Mouse (Mus musculus): ENCODE measurements around the gene Trim62. TPM values are rescaled to one million over a fixed set of nuclear protein-coding genes. Genes with fewer than 3 reads are reported as not detected.

Trim62 gene
- total and polyA plus RNA-seq, 2 experiments: 0.28 to 1.0 TPM

DNA sequence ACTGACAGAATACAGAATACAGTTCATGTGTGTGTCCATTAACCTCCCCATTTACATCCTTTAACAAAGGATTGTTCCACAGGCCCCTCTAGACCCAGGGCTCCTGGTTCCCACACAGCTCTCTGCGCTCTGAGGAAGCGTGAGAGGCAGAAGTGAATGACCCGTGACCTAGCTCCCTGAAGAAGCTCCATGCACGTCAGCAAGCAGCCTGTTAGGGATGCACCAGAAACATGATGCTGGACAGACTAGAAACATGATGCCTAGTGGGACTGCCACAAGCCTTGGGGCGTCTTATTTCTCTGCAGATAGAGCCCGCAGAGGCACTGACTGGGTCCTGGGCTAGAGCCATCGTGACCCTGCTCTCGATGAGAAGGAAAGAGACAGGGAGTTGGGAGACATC, 23.4 kb downstream of the Trim62 start:
- DNase-seq (ENCODE audit: extremely low read depth, low read depth, low spot score): no peak
- 77% methylated on average over 8 of the region's 8 CpGs for WGBS
- TF ChIP-seq POLR2A (IDR thresholded peaks at IDR 0.05; ENCODE audit: extremely low read depth, insufficient read depth, low read length) (no peak), CTCF (IDR thresholded peaks at IDR 0.05; ENCODE audit: low read depth, low read length) (no peak)
- Histone ChIP-seq H3K4me3 (ENCODE audit: insufficient read depth, low read depth, low read length) (no peak overlapping the region), H3K27me3 (ENCODE audit: control insufficient read depth, insufficient read depth, low read length) (no peaks in the 10 kb centered on the region), H3K79me2 (ENCODE audit: control insufficient read depth, insufficient read depth, low read length) (no peaks in the 10 kb centered on the region), H3K36me3 (ENCODE audit: control insufficient read depth, insufficient read depth, low read length) (no peaks in the 10 kb centered on the region), H3K9ac (ENCODE audit: low read depth, low read length) (no peak overlapping the region), H3K4me1 (ENCODE audit: control insufficient read depth, insufficient read depth, low read length) (no peaks in the 10 kb centered on the region), H3K27ac (replicated peaks; ENCODE audit: insufficient read depth, low read depth, low read length) (no peak overlapping the region)

DNA sequence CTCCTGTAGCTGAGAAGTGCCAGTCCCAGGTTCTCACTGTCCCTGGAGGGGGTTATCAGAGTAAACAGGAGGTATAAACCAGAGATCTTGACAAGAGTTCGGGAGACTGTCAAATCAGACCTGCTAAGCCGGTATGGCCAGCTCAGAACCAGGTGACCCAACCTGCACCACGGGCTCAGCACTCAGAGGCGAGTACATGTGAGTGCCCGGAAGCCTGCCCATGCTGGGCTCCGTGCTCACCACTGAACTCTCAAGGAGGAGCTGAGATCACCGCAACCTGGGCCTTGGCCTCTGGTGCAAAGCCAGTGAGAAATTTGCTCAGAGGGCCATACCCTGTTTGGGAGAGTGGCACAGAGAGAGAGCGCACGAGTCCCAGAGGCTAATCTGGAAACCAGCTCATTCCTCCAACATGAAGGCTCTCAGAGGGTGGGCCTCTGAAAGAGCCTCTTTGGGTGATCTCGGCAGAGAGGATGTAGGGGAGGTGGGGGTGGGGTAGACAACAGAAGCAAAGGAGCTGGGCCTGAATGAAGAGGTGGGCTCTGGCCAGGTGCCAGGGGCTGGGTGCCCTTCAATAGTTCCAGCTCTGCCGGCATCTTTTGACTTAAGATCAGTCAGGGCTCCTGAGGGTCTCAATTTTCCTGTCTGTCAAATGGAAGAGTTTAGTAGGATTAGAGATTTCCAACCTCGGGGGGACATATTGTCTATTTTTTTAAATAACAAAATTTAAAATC, 24.0 kb downstream of the Trim62 start:
- no peaks in the 10 kb centered on the region for H3K27me3 ChIP-seq (ENCODE audit: control insufficient read depth, insufficient read depth, low read length)
- H3K79me2 ChIP-seq (ENCODE audit: control insufficient read depth, insufficient read depth, low read length): no peaks in the 10 kb centered on the region
- H3K4me1 ChIP-seq (ENCODE audit: control insufficient read depth, insufficient read depth, low read length): no peaks in the 10 kb centered on the region
- H3K9ac ChIP-seq (ENCODE audit: low read depth, low read length): no peak overlapping the region
- H3K4me3 ChIP-seq (ENCODE audit: insufficient read depth, low read depth, low read length): no peak overlapping the region
- no peak overlapping the region for H3K27ac ChIP-seq (replicated peaks; ENCODE audit: insufficient read depth, low read depth, low read length)
- WGBS: 68% methylated on average over 12 of the region's 12 CpGs
- no peaks in the 10 kb centered on the region for H3K36me3 ChIP-seq (ENCODE audit: control insufficient read depth, insufficient read depth, low read length)
- no peak for DNase-seq (ENCODE audit: extremely low read depth, low read depth, low spot score)
- no peak for TF ChIP-seq CTCF (IDR thresholded peaks at IDR 0.05; ENCODE audit: low read depth, low read length)
- no peak for TF ChIP-seq POLR2A (IDR thresholded peaks at IDR 0.05; ENCODE audit: extremely low read depth, insufficient read depth, low read length)

- Histone ChIP-seq H3K27me3 (ENCODE audit: control insufficient read depth, insufficient read depth, low read length) (no peaks in the 10 kb centered on the region), H3K4me3 (ENCODE audit: insufficient read depth, low read depth, low read length) (no peak overlapping the region), H3K4me1 (ENCODE audit: control insufficient read depth, insufficient read depth, low read length) (no peaks in the 10 kb centered on the region), H3K9ac (ENCODE audit: low read depth, low read length) (no peak overlapping the region), H3K79me2 (ENCODE audit: control insufficient read depth, insufficient read depth, low read length) (no peaks in the 10 kb centered on the region), H3K27ac (replicated peaks; ENCODE audit: insufficient read depth, low read depth, low read length) (no peak overlapping the region), H3K36me3 (ENCODE audit: control insufficient read depth, insufficient read depth, low read length) (no peaks in the 10 kb centered on the region)
- WGBS: 61% methylated on average over 24 of the region's 24 CpGs
- TF ChIP-seq CTCF (IDR thresholded peaks at IDR 0.05; ENCODE audit: low read depth, low read length) (peak; percentile 77), POLR2A (IDR thresholded peaks at IDR 0.05; ENCODE audit: extremely low read depth, insufficient read depth, low read length) (no peak)
- peak; percentile 24 for DNase-seq (ENCODE audit: extremely low read depth, low read depth, low spot score)
Observed at GRCm38 (mm10) chr4:128908586-128909377, 25.4 kb downstream of the Trim62 start.

DNA sequence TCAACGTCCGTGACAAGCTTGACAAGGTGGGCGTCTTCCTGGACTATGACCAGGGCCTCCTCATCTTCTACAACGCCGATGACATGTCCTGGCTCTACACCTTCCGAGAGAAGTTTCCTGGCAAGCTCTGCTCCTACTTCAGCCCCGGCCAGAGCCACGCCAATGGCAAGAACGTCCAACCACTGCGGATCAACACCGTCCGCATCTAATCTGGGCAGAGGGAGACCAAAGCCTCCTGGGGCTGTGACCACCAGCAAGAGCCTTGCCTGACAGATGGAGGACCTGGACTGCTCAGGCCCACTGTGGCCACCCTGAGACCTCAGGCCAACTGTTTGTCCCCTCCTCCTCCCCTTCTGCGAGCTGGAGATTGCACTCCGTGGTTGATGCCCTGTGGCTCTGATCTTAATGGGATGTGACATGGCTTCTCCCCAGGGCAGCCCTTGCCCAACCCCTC, 26.0 kb downstream of the Trim62 start:
- H3K36me3 ChIP-seq (ENCODE audit: control insufficient read depth, insufficient read depth, low read length): no peaks in the 10 kb centered on the region
- no peak overlapping the region for H3K27ac ChIP-seq (replicated peaks; ENCODE audit: insufficient read depth, low read depth, low read length)
- no peak overlapping the region for H3K4me3 ChIP-seq (ENCODE audit: insufficient read depth, low read depth, low read length)
- H3K79me2 ChIP-seq (ENCODE audit: control insufficient read depth, insufficient read depth, low read length): no peaks in the 10 kb centered on the region
- DNase-seq (ENCODE audit: extremely low read depth, low read depth, low spot score): no peak
- no peak for TF ChIP-seq CTCF (IDR thresholded peaks at IDR 0.05; ENCODE audit: low read depth, low read length)
- no peak for TF ChIP-seq POLR2A (IDR thresholded peaks at IDR 0.05; ENCODE audit: extremely low read depth, insufficient read depth, low read length)
- H3K9ac ChIP-seq (ENCODE audit: low read depth, low read length): no peak overlapping the region
- 89% methylated on average over 14 of the region's 14 CpGs for WGBS
- no peaks in the 10 kb centered on the region for H3K27me3 ChIP-seq (ENCODE audit: control insufficient read depth, insufficient read depth, low read length)
- H3K4me1 ChIP-seq (ENCODE audit: control insufficient read depth, insufficient read depth, low read length): no peaks in the 10 kb centered on the region

- no peak overlapping the region for H3K4me3 ChIP-seq (ENCODE audit: insufficient read depth, low read depth, low read length)
- no peaks in the 10 kb centered on the region for H3K79me2 ChIP-seq (ENCODE audit: control insufficient read depth, insufficient read depth, low read length)
- H3K9ac ChIP-seq (ENCODE audit: low read depth, low read length): no peak overlapping the region
- H3K36me3 ChIP-seq (ENCODE audit: control insufficient read depth, insufficient read depth, low read length): no peaks in the 10 kb centered on the region
- 73% methylated on average over 8 of the region's 8 CpGs for WGBS
- no peak for DNase-seq (ENCODE audit: extremely low read depth, low read depth, low spot score)
- no peaks in the 10 kb centered on the region for H3K4me1 ChIP-seq (ENCODE audit: control insufficient read depth, insufficient read depth, low read length)
- no peaks in the 10 kb centered on the region for H3K27me3 ChIP-seq (ENCODE audit: control insufficient read depth, insufficient read depth, low read length)
- no peak for TF ChIP-seq POLR2A (IDR thresholded peaks at IDR 0.05; ENCODE audit: extremely low read depth, insufficient read depth, low read length)
- no peak for TF ChIP-seq CTCF (IDR thresholded peaks at IDR 0.05; ENCODE audit: low read depth, low read length)
- H3K27ac ChIP-seq (replicated peaks; ENCODE audit: insufficient read depth, low read depth, low read length): no peak overlapping the region
Observed at GRCm38 (mm10) chr4:128910276-128911063, 27.1 kb downstream of the Trim62 start.

Measured in liver, adult 2 months (tissue).